Comparison of ENCODE assay signal across 1 mouse cellular context in the genomic region with DNA sequence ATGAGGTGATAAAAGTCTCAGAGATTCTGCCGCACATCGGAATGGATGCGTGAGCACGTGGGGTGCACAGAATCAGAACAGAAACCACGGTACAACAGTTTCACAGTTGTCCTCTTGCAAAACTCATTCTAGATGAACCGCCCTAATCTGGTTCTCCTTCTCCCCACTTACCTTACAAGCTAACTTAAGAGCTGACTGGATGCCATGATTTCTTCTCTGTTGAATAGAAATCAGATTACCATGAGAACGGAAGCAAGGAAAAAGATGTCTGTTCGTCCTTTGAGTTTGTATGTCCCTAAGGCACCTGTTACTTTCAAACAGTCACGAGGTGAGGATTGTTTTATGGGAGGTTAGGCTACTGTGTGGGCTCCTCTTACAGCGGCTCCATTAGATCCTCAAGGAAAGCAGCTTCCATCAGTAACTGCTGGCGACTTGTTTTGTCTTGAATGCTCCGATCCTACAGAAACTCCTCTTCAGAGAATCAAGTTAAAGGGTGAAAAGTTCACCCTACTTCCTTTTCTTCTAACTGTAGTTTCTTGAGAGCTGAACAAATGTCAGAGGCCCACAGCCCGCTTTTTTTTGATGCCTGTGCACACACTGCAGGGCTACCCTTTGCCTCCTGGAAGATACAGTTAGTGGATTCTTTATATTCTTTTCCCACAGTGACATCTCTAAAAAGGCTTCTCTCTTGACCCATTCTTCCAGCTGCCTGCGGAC.
TF ChIP-seq lines count a peak whose summit lies in the region.

No protein-coding gene starts in this region.

TF ChIP-seq in MEL, 35 proteins besides CTCF, POLR2A, EP300 and RAD21:
- TF ChIP-seq ETS1 (IDR thresholded peaks at IDR 0.05; ENCODE audit: low read depth, low read length) (peak; percentile 41; the same call in 1 of the 2 replicates), CHD1 (IDR thresholded peaks at IDR 0.05; ENCODE audit: low read depth, low read length) (no peak), ZC3H11A (IDR thresholded peaks at IDR 0.05; ENCODE audit: low read depth, low read length) (no peak), TCF12 (IDR thresholded peaks at IDR 0.05; ENCODE audit: low read depth, low read length) (peak; percentile 33; the same call in 1 of the 2 replicates), MXI1 (IDR thresholded peaks at IDR 0.05; ENCODE audit: low read depth, low read length) (peak; percentile 35; the same call in 1 of the 2 replicates), ZNF384 (IDR thresholded peaks at IDR 0.05; ENCODE audit: low read depth, low read length) (peak; percentile 64)
